Mouse (Mus musculus) liver, embryonic 14.5 days (tissue): Measurements from ENCODE around the gene Ror2. TPM values are rescaled to one million over a fixed set of nuclear protein-coding genes. Genes with fewer than 3 reads are reported as not detected.

Experiments used
- ATAC-seq: fragments of 200-750 bp; cut with Nextera tagmentation; 2 replicates; pipeline ENCODE4 v1.8.0; 2017; ENCODE audit warnings: moderate number of reproducible peaks, mild to moderate bottlenecking, moderate library complexity; ENCODE audit not compliant: insufficient read depth
- DNase-seq, 3 experiments: peaks; one replicate each; pipeline ENCODE4 v3.0.0-alpha.2; 2012 to 2013; ENCODE audit warnings: low read depth in 3 of 3, low spot score in 3 of 3
- H3K27ac ChIP-seq: fragments of 300-500 bp; sonication (generic); 2 replicates; pipeline ENCODE4 v1.5.1; 2014; ENCODE audit warnings: moderate library complexity, mild to moderate bottlenecking, control low read depth, inconsistent platforms
- H3K27me3 ChIP-seq: fragments of 300-500 bp; sonication (generic); 2 replicates; pipeline ENCODE4 v1.6.1; 2014; ENCODE audit warnings: mild to moderate bottlenecking, low read length, moderate library complexity; ENCODE audit not compliant: control insufficient read depth, insufficient read depth
- H3K36me3 ChIP-seq: fragments of 300-500 bp; sonication (generic); replicated peaks from 2 replicates; pipeline ENCODE4 v1.6.1; 2014; ENCODE audit warnings: low read depth; ENCODE audit not compliant: control insufficient read depth, insufficient read depth
- H3K4me1 ChIP-seq, 2 experiments: fragments of 200-500 bp in 1 of 2; fragments of 300-500 bp in 1 of 2; sonication (generic) in 1 of 2; replicated peaks; 2 replicates each; pipeline ENCODE4 v1.6.1; 2012 to 2014; ENCODE audit warnings: antibody characterized with exemption in 1 of 2, inconsistent platforms in 1 of 2, low read length in 1 of 2; ENCODE audit not compliant: control insufficient read depth in 2 of 2, insufficient read depth in 2 of 2
- H3K4me2 ChIP-seq: fragments of 300-500 bp; sonication (generic); 2 replicates; pipeline ENCODE4 v1.6.1; 2014; ENCODE audit warnings: low read depth, mild to moderate bottlenecking, control low read depth, moderate library complexity
- H3K4me3 ChIP-seq, 2 experiments: fragments of 200-500 bp in 1 of 2; fragments of 300-500 bp in 1 of 2; sonication (generic) in 1 of 2; 2 replicates each; pipeline ENCODE4 v1.5.1; 2012 to 2014; ENCODE audit warnings: low read depth in 2 of 2, low read length in 2 of 2, mild to moderate bottlenecking in 2 of 2, control low read depth in 1 of 2, inconsistent platforms in 1 of 2, moderate library complexity in 1 of 2; ENCODE audit not compliant: insufficient read depth in 1 of 2
- H3K9ac ChIP-seq: fragments of 300-500 bp; sonication (generic); replicated peaks from 2 replicates; pipeline ENCODE4 v1.6.1; 2014; ENCODE audit warnings: mild to moderate bottlenecking, control low read depth, moderate library complexity
- H3K9me3 ChIP-seq: fragments of 300-500 bp; sonication (generic); 2 replicates; pipeline ENCODE4 v1.6.1; 2016; ENCODE audit warnings: low read length, mixed read lengths; ENCODE audit not compliant: control insufficient read depth
- CTCF ChIP-seq: IDR thresholded peaks from 2 replicates; pipeline ENCODE4 v1.5.1; 2016; ENCODE audit warnings: antibody characterized with exemption, low read depth, control low read depth
- EP300 ChIP-seq: IDR thresholded peaks from 2 replicates; pipeline ENCODE4 v1.6.1; 2016; ENCODE audit warnings: antibody characterized with exemption, low read depth
- WGBS: fragments of 180-500 bp; shearing (Covaris S2); extraction: QIAGEN DNeasy Blood & Tissue Kit; methylation state at CpG from one replicate; pipeline ENCODE4 v1.1.7; 2014; ENCODE audit not compliant: insufficient replicate concordance; 5-methylcytosine and 5-hydroxymethylcytosine counted together
- polyA plus RNA-seq, 2 experiments: library from polyadenylated mRNA; depleted of rRNA in 1 of 2; stranded (reverse) in 1 of 2; unstranded in 1 of 2; fragments of >200 nt; fragmentation: Nextera tagmentation in 1 of 2; extraction: Ambion mirVana in 1 of 2; gene quantifications; 2 replicates each; pipeline versions ENCODE4 v1.2.1 to v1.2.3; 2012 to 2014

Ror2 gene
- polyA plus RNA-seq, 2 experiments = 0.03 to 0.19 TPM

DNA sequence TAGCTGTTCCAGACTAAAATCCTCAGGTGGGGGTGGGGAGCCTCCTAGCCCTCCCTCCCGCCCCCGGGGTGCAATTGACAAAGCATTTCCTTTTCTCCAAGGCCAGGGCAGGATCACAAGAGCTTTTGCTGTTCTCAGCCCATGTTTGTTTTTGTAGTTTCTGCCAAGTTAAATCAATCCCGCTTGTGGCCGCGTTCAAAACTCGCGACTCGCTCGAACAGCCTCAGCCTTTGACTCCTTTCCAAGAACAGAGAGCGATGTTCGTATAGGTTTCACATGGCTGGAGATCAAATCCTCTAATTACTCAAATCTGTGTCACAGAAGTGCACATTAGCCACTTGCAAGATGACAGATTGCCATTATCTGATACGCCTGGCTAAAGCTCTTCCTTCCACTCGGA, 107.3 kb downstream of the Ror2 start:
- H3K9ac ChIP-seq = no peak overlapping the region
- no peaks in the 10 kb centered on the region for H3K36me3 ChIP-seq
- ATAC-seq (no peak), DNase-seq (no peak)
- H3K4me2 ChIP-seq = no peak overlapping the region
- WGBS = 20% methylated on average over 13 of the region's 13 CpGs
- H3K27me3 ChIP-seq = no peaks in the 10 kb centered on the region
- no peak overlapping the region for H3K27ac ChIP-seq
- H3K4me1 ChIP-seq = no peaks in the 10 kb centered on the region
- no peak for TF ChIP-seq EP300
- TF ChIP-seq CTCF = no peak
- H3K9me3 ChIP-seq = no peaks in the 10 kb centered on the region
- no peak overlapping the region for H3K4me3 ChIP-seq

GRCm38 (mm10) chr13:53178171-53178570, 107.8 kb downstream of the Ror2 start:
- Histone ChIP-seq H3K4me1 (no peaks in the 10 kb centered on the region), H3K9ac (no peak overlapping the region), H3K4me3 (no peak overlapping the region), H3K9me3 (no peaks in the 10 kb centered on the region), H3K27me3 (no peaks in the 10 kb centered on the region), H3K27ac (no peak overlapping the region), H3K36me3 (no peaks in the 10 kb centered on the region), H3K4me2 (no peak overlapping the region)
- DNase-seq (no peak), ATAC-seq (no peak)
- TF ChIP-seq EP300 (no peak), CTCF (no peak)
- 51% methylated on average over 4 of the region's 4 CpGs for WGBS

- Histone ChIP-seq H3K9ac (no peak overlapping the region), H3K27ac (no peak overlapping the region), H3K27me3 (no peaks in the 10 kb centered on the region), H3K9me3 (no peaks in the 10 kb centered on the region), H3K36me3 (no peaks in the 10 kb centered on the region), H3K4me2 (no peak overlapping the region), H3K4me3 (no peak overlapping the region), H3K4me1 (no peaks in the 10 kb centered on the region)
- DNase-seq = no peak
- TF ChIP-seq EP300 (no peak), CTCF (no peak)
- WGBS = 59% methylated on average over 7 of the region's 7 CpGs
- no peak for ATAC-seq
Observed at GRCm38 (mm10) chr13:53177424-53177718, 108.6 kb downstream of the Ror2 start.

DNA sequence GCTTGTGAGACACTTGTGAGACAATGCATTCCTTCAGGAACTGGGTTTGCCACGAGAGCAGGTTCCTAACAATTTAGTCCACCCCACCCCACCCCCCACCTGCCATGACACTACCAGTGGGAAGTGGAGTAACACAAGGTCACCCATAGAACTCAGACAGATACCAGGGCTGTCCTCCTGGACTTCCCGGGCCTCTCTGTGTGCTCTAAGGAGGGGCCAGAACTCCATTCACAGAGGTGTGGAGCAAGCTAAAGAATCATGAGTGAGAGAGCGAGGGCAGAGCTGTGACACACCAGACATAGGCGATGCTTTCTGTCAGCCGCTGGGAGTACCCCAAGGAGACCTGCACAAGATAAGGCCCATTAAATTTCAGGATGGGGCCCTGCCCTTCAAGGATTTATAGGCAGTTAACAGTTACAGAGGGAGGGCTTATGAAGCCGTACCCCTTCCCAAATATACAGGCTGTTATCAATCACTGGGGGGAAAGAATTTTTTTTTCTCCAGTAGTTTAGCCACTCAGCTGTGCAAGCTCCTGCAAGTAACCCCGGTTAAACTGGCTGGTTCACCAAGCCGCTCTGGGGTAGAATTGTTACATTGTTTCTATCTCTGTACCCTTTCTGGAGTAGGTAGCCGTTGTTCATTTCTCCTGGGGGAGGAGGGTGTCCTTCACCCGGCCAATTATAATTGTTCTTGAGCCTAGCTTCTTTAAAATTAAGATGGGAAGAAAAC, 109.1 kb downstream of the Ror2 start:
- Histone ChIP-seq H3K27me3 (no peaks in the 10 kb centered on the region), H3K4me1 (no peaks in the 10 kb centered on the region), H3K9ac (no peak overlapping the region), H3K36me3 (no peaks in the 10 kb centered on the region), H3K4me2 (no peak overlapping the region), H3K9me3 (no peaks in the 10 kb centered on the region), H3K27ac (no peak overlapping the region), H3K4me3 (no peak overlapping the region)
- 49% methylated on average over 10 of the region's 10 CpGs for WGBS
- no peak for DNase-seq
- no peak for ATAC-seq
- TF ChIP-seq EP300 (no peak), CTCF (no peak)

- DNase-seq (no peak), ATAC-seq (no peak)
- no peaks in the 10 kb centered on the region for H3K27me3 ChIP-seq
- no peak overlapping the region for H3K27ac ChIP-seq
- no peaks in the 10 kb centered on the region for H3K36me3 ChIP-seq
- no peak overlapping the region for H3K9ac ChIP-seq
- TF ChIP-seq CTCF = no peak
- no peak for TF ChIP-seq EP300
- no peaks in the 10 kb centered on the region for H3K4me1 ChIP-seq
- H3K4me3 ChIP-seq = no peak overlapping the region
- 64% methylated on average over 7 of the region's 7 CpGs for WGBS
- H3K9me3 ChIP-seq = no peaks in the 10 kb centered on the region
- no peak overlapping the region for H3K4me2 ChIP-seq
Observed at GRCm38 (mm10) chr13:53175041-53175440, 110.9 kb downstream of the Ror2 start.
